Mouse (Mus musculus) lung, postnatal 0 days (tissue): ENCODE measurements at regions not wholly inside any gene's neighbourhood (a gene's known extent, or its start where the extent isn't known, plus 50 kb on each side); places are given as distances from the start of the nearest gene placed in this dataset.

Experiments
- ATAC-seq: fragments of 200-750 bp; cut with Nextera tagmentation; 2 replicates; pipeline ENCODE4 v1.8.0; 2017; ENCODE audit warnings: moderate library complexity
- DNase-seq: peaks from one replicate; pipeline ENCODE4 v3.0.0-alpha.2; 2016; ENCODE audit warnings: low spot score
- H3K27ac ChIP-seq: fragments of 300-500 bp; sonication (generic); 2 replicates; pipeline ENCODE4 v1.5.1; 2014; ENCODE audit warnings: antibody characterized with exemption, mild to moderate bottlenecking, low read length, mixed read lengths
- H3K27me3 ChIP-seq: fragments of 300-500 bp; sonication (generic); replicated peaks from 2 replicates; pipeline ENCODE4 v1.6.1; 2014; ENCODE audit warnings: low read length, mixed read lengths; ENCODE audit not compliant: insufficient read depth
- H3K36me3 ChIP-seq: fragments of 300-500 bp; sonication (generic); 2 replicates; pipeline ENCODE4 v1.6.1; 2014; ENCODE audit warnings: low read length, mixed read lengths; ENCODE audit not compliant: insufficient read depth
- H3K4me1 ChIP-seq: fragments of 300-500 bp; sonication (generic); 2 replicates; pipeline ENCODE4 v1.6.1; 2014; ENCODE audit warnings: antibody characterized with exemption, low read depth, low read length, mixed read lengths; ENCODE audit not compliant: insufficient read depth
- H3K4me2 ChIP-seq: fragments of 300-500 bp; sonication (generic); replicated peaks from 2 replicates; pipeline ENCODE4 v1.6.1; 2014; ENCODE audit warnings: low read depth, mild to moderate bottlenecking, low read length, moderate library complexity, mixed read lengths
- H3K4me3 ChIP-seq: fragments of 300-500 bp; sonication (generic); 2 replicates; pipeline ENCODE4 v1.5.1; 2014; ENCODE audit warnings: low read depth, low read length
- H3K9ac ChIP-seq: fragments of 300-500 bp; sonication (generic); replicated peaks from 2 replicates; pipeline ENCODE4 v1.6.1; 2014; ENCODE audit warnings: low read depth, mild to moderate bottlenecking
- H3K9me3 ChIP-seq: fragments of 300-500 bp; sonication (generic); 2 replicates; pipeline ENCODE4 v1.6.1; 2016; ENCODE audit warnings: low read length, mixed read lengths
- CTCF ChIP-seq: IDR thresholded peaks from 2 replicates; pipeline ENCODE4 v1.5.1; 2016; ENCODE audit warnings: antibody characterized with exemption, mild to moderate bottlenecking
- EP300 ChIP-seq: IDR thresholded peaks from 2 replicates; pipeline ENCODE4 v1.6.1; 2016; ENCODE audit warnings: antibody characterized with exemption, mild to moderate bottlenecking, control low read depth
- WGBS: fragments of 180-500 bp; shearing (Covaris S2); extraction: QIAGEN DNeasy Blood & Tissue Kit; methylation state at CpG from one replicate; pipeline ENCODE4 v1.1.7; 2014; 5-methylcytosine and 5-hydroxymethylcytosine counted together

- Histone ChIP-seq H3K27ac (no peak overlapping the region), H3K9me3 (no peaks in the 10 kb centered on the region), H3K4me1 (no peaks in the 10 kb centered on the region), H3K4me2 (no peak overlapping the region), H3K36me3 (no peaks in the 10 kb centered on the region), H3K27me3 (no peaks in the 10 kb centered on the region), H3K4me3 (no peak overlapping the region), H3K9ac (no peak overlapping the region)
- 52% methylated on average over 5 of the region's 5 CpGs for WGBS
- peak; percentile 25 for DNase-seq
- TF ChIP-seq CTCF, result no peak
- no peak for TF ChIP-seq EP300
- no peak for ATAC-seq
Measured at GRCm38 (mm10) chr10:68935843-68936242, 212.4 kb downstream of the Tmem26 start.

GRCm38 (mm10) chr10:68943239-68943638 lies 208.0 kb upstream of the Rhobtb1 start:
- Histone ChIP-seq H3K4me2 (no peak overlapping the region), H3K27ac (no peak overlapping the region), H3K36me3 (no peaks in the 10 kb centered on the region), H3K9me3 (no peaks in the 10 kb centered on the region), H3K4me3 (no peak overlapping the region), H3K27me3 (no peaks in the 10 kb centered on the region), H3K9ac (no peak overlapping the region), H3K4me1 (no peaks in the 10 kb centered on the region)
- 63% methylated on average over 6 of the region's 6 CpGs for WGBS
- no peak for TF ChIP-seq EP300
- TF ChIP-seq CTCF, result no peak
- no peak for DNase-seq
- ATAC-seq, result no peak

- Histone ChIP-seq H3K27ac (no peak overlapping the region), H3K9me3 (no peaks in the 10 kb centered on the region), H3K9ac (no peak overlapping the region), H3K4me1 (no peaks in the 10 kb centered on the region), H3K27me3 (no peaks in the 10 kb centered on the region), H3K4me3 (no peak overlapping the region), H3K36me3 (no peaks in the 10 kb centered on the region), H3K4me2 (no peak overlapping the region)
- DNase-seq (no peak), ATAC-seq (no peak)
- TF ChIP-seq EP300 (no peak), CTCF (no peak)
- WGBS, result 61% methylated on average over 7 of the region's 7 CpGs
Measured at GRCm38 (mm10) chr10:68956539-68956938, 194.7 kb upstream of the Rhobtb1 start.

GRCm38 (mm10) chr10:68961376-68961775 lies 189.9 kb upstream of the Rhobtb1 start:
- no peak for ATAC-seq
- Histone ChIP-seq H3K9ac (no peak overlapping the region), H3K36me3 (no peaks in the 10 kb centered on the region), H3K27me3 (no peaks in the 10 kb centered on the region), H3K27ac (no peak overlapping the region), H3K4me1 (no peaks in the 10 kb centered on the region), H3K4me3 (no peak overlapping the region), H3K9me3 (no peaks in the 10 kb centered on the region), H3K4me2 (no peak overlapping the region)
- TF ChIP-seq CTCF, result no peak
- DNase-seq, result no peak
- 51% methylated on average over 1 of the region's 1 CpGs for WGBS

- TF ChIP-seq EP300, result no peak
- TF ChIP-seq CTCF, result no peak
- no peaks in the 10 kb centered on the region for H3K36me3 ChIP-seq
- DNase-seq (no peak), ATAC-seq (no peak)
- WGBS, result 77% methylated on average over 8 of the region's 8 CpGs
- no peaks in the 10 kb centered on the region for H3K9me3 ChIP-seq
- H3K4me2 ChIP-seq, result no peak overlapping the region
- no peak overlapping the region for H3K4me3 ChIP-seq
- no peaks in the 10 kb centered on the region for H3K4me1 ChIP-seq
- no peak overlapping the region for H3K27ac ChIP-seq
- H3K27me3 ChIP-seq, result no peaks in the 10 kb centered on the region
- no peak overlapping the region for H3K9ac ChIP-seq
Measured at GRCm38 (mm10) chr10:68963090-68963489, 188.1 kb upstream of the Rhobtb1 start.

GRCm38 (mm10) chr10:68965271-68965670 lies 186.0 kb upstream of the Rhobtb1 start:
- no peaks in the 10 kb centered on the region for H3K4me1 ChIP-seq
- H3K27me3 ChIP-seq, result no peaks in the 10 kb centered on the region
- H3K36me3 ChIP-seq, result no peaks in the 10 kb centered on the region
- no peak overlapping the region for H3K4me3 ChIP-seq
- ATAC-seq (no peak), DNase-seq (no peak)
- H3K9me3 ChIP-seq, result no peaks in the 10 kb centered on the region
- TF ChIP-seq EP300 (no peak), CTCF (no peak)
- no peak overlapping the region for H3K4me2 ChIP-seq
- WGBS, result 93% methylated on average over 1 of the region's 1 CpGs
- no peak overlapping the region for H3K27ac ChIP-seq
- no peak overlapping the region for H3K9ac ChIP-seq
